Mouse (Mus musculus): ENCODE measurements around the gene Abcb9.

The Abcb9 gene

DNA sequence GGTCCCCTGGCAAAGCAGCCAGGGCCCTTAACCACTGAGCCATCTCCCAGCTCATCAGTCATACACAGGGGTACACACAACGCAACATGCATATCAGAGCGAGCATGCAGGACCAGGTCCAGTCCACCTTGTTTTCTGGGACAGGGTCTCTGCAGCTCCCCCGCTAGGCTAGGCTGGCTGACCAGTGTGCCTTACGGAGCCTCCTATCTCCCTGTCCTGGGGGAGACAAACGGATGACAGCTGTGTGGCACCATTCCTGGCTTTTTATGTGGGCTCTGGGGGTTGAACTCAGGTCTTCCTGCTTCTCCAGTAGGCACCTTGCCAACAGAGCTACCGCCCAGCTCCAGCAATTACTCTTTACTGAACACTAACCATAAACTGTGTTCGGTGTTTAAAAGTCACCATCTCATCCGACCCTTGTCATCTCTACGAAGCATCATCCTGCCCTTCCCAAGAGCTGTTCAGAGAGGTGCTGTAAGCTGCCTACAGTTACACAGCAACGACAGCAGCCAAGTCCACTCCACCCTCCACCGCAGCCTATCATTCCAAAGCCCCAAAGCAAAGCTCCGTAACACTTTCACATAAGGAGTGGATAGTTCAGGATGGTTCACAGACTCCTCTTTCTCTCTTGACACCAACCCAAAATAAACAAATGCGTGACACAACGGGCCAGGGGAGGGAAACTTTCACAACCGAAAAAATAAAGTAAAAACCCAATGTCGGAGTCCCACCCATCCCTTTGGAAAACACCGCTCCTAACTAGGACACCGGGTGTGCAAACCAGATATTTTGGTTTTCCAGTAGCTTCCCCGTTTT, 66.2 kb downstream of the Abcb9 start:
- no peak for DNase-seq

DNA sequence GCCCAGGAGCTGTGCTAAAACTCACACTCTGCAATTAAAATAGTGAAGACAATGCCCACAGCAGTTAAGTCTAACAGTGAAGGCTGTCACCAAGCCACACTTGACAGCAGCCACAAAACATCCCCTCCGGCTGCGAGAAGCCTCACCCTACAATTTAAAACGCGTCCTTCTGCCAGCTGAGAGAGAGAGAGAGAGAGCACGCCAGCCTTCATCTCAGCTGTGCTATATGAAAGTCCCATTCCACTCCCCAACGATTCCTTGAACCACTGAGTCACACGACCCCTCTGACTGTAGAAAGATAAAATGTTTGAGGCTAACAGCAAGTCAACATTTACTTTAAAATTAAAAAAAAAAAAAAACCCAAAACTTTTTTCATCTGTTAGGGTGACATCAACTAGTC, 66.9 kb downstream of the Abcb9 start:
- DNase-seq = no peak

DNA sequence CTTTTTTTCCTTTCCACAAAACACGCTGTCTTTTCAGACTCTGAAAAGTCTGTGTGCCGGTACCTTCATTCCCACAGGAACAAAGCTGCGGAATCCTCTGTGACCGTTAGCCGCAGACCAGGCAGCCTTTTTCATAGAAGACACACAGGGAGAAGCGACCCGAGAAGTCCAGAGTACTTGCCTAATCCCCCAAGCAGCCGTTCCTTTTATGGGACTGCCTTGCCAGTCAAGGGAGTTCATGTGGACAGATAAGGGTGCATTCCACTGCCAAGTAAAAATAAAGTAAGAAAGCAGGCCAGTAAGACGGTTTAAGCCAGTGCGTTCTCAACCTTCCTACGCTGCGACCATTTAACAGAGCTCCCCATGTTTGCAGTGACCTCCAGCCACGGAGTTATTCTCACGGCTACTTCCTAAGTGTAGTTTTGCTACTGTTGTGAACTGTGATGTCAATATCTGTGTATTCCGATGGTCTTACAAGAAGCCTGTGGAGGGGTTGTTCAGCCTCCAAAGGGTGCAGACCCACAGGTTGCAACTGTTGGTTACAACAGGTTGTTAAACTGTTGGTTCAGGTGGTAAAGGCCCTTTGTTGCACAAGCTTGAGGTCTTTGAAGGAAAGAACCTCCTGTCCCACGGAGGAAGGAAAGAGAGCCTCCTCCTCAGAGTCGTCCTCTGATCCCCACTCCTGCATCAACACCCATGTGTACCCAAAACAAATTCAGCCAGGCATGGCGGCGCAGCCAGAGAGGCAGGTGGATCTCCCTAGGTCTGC, 67.7 kb downstream of the Abcb9 start:
- DNase-seq = no peak

DNA sequence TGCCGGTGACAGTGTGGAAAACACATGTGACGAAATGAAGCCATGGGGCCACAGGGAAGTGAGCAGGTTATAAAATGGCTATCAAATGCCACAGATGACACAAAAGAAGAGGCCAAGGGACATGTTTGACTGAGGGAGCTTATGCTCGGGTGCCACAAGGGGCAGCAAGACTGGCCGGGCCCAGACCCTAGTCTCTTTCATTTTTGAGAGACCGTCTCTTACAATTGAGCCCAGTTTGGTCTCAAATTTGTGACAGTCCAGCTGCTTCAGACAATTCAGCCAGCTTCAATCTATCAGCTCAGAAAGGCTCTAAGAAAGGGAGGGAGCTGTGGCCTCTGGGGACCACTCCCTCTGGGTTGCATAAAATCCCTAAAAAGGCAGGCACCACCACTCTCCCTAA, 69.0 kb downstream of the Abcb9 start:
- no peak for DNase-seq

DNA sequence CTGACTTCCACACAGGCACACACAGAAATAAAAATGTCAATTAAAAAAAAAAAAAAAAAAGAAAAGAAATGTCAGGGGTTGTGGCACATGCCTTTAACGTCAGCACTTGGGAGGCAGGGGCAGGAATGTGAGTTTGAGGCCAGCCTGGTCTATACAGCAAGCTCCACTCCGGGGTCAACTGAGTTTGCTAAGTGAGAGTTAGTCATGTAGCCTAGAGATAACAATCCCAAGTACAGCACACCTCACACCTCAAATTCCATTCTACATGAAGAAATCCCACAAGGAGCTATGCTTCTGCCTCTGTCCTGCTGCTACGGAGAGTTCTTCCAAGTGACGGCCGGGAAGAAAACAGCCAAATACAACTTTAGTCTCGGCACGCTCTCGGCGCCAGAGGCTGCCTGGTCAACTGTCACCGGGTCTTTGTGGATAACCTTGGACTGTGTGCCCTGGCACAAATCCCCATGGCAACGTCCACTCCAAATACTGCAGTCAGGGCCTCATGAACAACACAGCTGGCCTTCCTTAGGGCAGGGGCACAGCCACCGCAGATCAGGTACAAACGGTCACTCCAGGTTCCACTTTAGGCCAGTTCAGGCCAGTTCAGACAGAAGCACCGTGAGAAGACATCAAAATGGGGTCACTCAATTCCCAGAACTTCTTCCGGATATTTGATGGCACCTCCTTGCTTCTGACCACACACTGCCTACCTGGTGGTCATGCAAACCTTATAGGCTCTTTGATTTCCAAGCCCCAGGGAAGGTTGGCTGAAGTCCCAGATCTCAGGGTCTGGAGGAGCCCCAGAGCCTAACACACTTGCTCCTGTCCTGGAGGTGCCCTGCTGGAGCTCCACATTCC, 69.8 kb downstream of the Abcb9 start:
- no peak for DNase-seq

DNA sequence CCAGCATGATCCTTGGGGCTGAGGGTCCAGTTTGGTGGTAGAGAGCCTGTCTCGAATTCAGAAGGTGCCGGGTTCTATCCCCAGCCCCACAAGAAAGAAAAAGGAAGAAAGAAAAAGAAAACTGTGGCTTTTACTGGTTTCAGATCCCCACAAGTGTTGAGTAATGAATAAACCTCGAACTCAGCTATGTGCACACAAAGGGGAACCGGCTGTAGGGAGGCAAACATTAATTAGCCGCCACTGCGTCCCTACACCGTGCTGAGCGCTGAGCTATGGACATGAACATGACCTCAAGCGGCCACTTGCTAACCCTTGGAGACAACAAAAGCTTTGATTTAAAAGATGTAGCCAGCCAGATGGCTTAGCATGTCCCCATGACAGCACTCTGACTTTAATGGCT, 70.5 kb downstream of the Abcb9 start:
- no peak for DNase-seq

DNA sequence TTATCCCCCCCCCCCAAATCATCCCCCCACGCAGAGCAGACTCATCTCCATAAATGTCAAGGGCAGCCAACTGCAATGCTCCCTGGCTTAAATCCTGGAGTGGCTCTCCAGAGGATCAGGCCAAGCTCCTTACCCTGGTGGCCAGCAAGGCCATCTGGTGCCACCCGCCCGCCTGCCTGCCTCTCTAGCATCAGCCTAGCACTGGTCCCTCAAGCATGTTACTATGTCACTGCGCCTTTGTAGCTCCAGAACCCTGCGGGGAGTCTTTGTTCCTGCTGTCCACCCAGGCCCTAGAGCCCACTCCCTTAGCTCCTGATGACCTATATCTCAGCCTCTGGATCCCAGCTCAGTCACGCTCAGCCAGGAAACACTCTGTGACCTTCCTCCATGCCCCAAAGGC, 70.9 kb downstream of the Abcb9 start:
- DNase-seq = no peak

DNA sequence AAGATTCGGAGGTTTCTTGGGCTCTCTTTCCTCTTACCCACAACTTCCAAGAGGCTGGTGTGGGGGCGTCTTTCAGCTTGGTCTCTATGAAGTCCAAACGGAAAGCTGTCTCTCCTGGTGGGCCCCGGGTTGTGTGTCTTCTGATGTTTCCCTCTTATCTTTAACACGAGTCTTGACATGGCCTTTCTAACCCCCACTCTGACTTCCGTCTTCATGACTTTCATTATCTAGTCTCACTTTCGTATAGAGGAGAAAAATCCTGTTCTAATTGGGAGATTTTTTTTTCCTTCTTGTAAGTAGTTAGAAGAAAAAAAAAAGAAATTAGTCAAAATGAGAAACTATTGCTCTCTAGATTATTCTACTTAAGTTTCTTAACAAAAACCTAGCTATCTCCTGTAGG, 73.2 kb downstream of the Abcb9 start:
- no peak for DNase-seq

DNA sequence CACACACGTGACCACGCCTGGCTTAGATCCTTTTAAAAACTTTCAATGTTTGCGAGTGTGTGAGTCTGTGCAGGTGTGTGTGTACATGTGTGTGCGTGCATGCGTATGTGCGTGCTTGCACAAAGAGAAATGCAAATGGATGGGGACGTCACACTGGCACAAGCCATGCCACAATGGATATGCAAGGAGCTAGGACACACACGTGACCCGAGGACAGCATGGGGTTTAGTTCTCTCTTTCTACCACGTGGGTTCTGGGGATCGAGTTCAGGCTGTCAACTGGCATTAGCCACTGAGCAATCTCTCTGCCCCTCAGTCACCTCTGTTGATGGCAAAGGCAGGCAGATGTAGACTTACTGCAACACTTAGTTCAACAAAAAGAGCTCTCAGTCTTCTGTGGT, 73.9 kb downstream of the Abcb9 start:
- no peak for DNase-seq

DNA sequence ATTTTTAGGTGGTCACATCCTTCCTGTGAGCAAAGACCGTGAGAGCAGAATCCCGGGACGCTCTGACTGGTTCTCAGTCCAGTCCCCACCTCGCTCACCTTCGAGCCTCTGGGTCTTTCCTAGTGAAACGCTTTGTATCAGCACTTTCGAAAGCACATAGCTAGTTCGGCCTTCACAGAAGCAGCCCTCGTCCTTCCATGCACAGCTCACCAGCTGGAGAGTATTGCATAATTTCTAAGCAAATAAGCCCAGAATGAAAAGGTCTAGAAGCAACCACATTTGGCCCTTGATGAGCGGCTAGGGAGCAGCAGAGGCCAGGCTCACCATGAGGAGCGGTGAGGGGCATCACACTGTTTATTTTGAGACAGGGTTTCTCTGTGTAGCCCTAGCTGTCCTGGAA, 74.5 kb downstream of the Abcb9 start:
- DNase-seq = no peak

DNA sequence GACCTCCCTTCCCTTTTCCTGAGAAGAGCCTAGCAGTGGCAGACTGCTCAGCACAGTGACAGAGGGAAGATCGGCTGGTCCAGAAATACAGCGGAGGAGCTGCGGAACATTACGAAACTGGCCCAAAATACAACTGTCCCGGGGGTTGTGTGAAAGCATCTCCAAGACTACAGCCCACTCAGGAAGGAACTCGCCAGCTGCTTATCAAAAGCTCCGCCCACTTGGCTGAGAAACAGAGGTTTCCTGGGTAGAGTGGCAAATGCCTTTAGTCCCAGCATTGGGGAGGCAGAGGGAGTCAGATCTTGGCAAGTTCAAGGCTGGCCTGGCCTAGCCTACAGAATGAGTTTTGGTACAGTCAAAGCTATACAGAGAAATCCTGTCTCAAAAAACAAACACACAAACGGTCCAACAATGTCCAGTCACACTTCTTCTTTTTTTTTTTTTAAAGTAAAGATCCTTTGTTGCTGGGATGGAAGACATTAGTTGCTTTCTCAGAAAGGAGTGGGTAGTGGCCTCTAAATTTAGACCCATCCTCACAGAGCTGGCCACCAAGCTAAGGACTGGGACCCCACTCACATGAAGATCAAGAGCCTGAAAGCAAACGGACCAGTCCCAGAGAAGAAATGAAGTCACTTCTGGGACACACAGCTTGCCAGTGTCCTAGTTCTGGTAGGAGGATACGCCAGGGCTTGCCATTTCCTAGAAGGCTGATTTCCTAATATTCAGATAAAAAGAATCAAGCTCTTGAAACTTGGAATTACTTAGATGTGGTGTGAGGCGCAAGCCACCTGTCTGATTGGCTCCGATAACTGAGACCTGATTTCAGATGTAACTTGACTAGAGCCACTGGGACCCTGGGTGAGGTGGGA, 76.0 kb downstream of the Abcb9 start:
- peak; percentile 82 for DNase-seq

DNA sequence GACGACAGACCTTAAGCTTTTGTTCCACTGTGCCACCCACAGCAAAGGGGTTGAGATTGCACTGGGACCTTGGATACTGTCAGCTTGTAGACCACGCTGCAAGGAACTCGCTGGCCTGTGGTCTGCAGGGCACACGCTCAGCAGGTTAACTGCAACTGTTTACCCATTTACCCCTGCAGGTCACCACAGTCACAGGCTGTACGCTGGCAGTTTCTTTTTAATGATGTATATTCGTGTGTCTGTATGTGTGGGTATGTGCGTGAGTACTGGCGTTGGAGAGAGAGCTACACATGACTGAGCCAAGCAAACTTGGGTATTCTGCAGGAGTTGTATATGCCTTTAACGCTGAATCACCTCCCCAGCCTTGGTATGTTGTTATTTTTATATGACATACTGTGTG, 76.9 kb downstream of the Abcb9 start:
- no peak for DNase-seq

DNA sequence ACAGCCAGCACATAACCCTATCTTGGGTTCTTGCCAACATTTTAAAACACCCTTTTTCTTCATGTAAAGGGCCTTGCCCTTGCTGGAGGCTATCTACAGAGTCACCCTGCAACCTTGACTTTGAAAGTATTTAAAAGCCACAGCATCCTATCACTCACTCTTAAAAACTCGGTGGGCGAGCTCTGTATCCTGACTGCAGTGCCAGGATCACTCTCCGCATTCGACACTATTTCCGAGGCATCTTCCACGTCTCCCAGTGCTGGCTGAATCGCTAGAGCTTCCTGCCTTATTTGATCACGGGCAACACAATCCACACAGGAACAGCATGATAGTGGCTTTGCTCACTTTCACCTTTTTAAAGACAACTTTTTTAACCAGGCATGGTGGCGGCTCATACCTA, 77.7 kb downstream of the Abcb9 start:
- no peak for DNase-seq

DNA sequence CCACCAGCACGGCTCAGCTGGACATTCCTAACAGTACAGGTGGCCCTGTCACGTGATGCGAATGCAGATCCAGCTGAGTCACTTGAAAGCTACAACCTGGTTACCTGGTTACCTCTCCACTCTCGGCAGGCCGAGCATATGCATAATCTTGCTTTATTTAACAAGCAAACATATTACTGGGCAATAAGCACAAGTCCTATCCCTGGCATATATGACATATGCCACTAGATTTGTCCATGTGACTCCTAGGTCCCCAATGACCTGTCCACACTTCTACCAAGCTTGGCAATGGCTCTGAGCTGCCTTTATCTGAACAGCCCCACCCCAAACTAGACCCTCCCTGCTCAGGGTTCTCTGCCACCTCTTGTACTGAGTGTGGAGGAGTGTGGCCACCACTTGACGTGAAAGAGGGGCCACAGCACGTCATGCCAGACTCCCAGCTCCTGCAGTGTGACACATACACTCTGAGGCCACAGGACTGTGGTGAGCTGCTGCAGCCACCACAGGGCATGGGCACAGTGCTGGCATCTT, 79.2 kb downstream of the Abcb9 start:
- no peak for DNase-seq

DNA sequence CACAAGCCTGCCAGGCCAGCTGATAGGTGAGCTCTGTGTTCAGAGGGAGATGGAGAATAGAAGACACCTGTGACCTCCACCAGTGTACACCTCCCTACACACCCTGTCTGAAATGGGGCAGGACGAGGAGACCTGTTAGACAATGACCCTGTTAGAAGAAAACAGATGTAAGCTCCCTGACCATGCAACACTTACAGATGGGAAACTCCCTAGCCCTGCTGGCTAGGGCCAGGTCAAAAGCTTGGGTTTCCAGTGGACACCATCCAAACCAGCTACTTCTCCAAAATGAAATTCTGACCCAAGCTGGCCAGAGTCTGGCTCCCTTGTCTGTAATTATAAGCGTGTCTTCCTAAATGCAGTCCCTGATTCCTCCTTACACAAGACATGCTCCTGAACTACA, 79.9 kb downstream of the Abcb9 start:
- no peak for DNase-seq

DNA sequence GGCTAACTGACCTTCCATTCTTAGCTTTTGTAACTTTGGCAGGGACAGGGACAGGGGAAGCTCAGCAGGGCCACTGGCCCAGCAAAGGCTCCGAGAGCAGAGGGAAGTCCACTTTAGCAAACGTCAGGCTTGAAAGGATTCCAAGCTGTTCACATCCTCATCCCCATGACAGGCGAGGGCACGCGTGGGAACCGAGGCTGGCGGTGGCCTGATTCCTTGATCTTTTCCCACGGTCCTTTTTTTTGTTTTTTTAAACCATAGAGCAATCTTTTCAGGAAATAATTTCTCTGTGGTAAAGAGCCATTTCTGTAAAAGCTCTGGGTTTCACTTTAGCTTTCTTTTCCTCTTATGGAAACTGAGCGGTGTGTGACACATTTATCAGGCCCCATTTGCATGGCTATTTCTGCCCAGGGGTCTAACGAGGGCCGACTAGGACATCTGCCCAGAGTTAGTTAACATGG, 80.8 kb downstream of the Abcb9 start:
- peak; percentile 62 for DNase-seq

DNA sequence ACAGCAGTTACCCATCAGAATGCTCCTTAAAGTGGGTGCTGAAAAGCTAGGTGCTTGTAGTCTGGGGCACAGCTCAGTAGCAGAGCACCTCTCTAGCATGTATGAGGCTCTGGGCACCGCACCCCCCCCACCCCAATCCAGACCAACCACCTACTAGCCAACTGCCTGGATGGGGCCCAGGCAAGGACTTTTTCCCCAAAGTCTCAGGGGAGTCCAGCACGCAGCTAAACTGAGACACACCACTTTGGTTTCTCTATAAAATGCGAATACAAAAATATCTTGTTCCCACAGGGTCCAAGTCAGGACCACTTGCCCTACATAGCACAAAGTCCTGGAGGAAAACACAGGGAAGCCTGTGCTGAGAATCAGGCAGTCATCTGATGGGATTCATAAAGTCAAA, 81.4 kb downstream of the Abcb9 start:
- DNase-seq = no peak

DNA sequence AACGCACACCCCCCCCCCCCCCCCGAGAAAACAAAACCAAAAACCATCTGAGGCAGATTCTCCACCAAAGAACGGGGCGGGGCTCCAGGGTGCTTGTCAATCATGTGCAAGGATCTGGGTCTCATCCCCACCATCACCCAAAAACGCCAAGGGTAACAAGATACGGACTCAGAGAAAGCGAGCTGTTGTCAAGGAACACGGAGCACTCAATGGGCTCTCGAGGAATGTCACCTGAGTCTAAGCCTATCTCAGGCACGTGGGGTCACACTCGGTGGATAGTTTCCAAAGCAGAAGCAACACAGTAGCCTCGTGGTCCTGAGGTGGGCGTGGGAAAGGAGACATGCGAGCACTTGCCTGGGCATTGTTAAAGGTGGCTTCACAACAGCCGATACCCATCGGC, 81.9 kb downstream of the Abcb9 start:
- no peak for DNase-seq

DNA sequence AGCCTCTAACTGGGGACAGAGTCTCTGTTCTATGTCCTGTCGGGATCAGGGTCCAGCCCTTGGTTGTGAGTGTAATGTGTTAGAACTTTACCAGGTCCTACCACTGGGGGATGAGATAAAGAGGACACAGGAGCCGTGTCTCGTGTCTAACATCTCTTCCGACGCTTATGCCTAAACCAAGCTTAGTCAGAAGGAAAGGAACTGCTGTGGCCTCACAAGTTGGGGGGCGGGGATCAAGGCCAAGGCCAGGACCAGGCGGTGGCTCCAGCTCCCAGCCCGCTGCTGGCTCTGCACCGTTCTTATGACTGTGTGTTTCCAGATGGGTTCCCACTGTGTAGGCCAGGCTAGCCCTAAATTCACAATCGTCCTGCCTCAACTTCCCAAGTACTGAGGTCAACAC, 82.7 kb downstream of the Abcb9 start:
- DNase-seq = no peak

DNA sequence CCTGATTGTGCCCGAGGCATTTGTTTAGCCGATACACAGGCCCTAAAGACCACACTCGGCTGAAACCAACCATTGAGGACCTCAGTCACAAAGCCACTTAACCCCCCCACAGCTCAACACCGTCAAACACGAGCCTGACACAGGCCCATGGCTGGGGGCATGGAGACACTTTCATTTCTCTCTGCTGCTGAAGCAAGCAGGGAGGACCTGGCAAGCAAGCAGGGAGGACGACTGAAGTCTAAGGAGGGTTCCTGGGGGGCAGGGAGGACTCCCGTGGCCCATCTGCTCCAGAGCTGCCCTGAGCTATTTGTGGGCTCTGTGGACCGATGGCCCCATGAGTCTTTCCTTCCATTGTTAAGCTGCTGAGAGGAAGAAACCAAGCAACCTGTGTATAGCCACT, 83.7 kb downstream of the Abcb9 start:
- no peak for DNase-seq

Measured in lung, postnatal 14 days (tissue).